Mouse (Mus musculus): ENCODE measurements around the gene Pik3r6. TPM values are rescaled to one million over a fixed set of nuclear protein-coding genes. Genes with fewer than 3 reads are reported as not detected.

Gene Pik3r6
- total and polyA plus RNA-seq, 3 experiments: 0.42 to 1.5 TPM; not detected in 1

- H3K9me3 ChIP-seq (replicated peaks; ENCODE audit: insufficient read depth, low read length): no peaks in the 10 kb centered on the region
- TF ChIP-seq NRF1 (IDR thresholded peaks at IDR 0.05; ENCODE audit: insufficient read depth, low read depth, low read length, poor library complexity, severe bottlenecking): no peak
- TF ChIP-seq SMC3 (IDR thresholded peaks at IDR 0.05; ENCODE audit: low read depth, low read length): no peak
- TF ChIP-seq KAT2A (conservative IDR thresholded peaks at IDR 0.05; ENCODE audit: low read depth, low read length): no peak
- no peak for TF ChIP-seq JUND (IDR thresholded peaks at IDR 0.05; ENCODE audit: low read depth, low read length)
- no peak for TF ChIP-seq ETS1 (IDR thresholded peaks at IDR 0.05; ENCODE audit: low read depth, low read length)
- TF ChIP-seq NELFE (IDR thresholded peaks at IDR 0.05; ENCODE audit: low read depth, low read length): no peak
- TF ChIP-seq GABPA (IDR thresholded peaks at IDR 0.05; ENCODE audit: low read depth, low read length): no peak
- TF ChIP-seq TAL1 (IDR thresholded peaks at IDR 0.05; ENCODE audit: low read length): no peak
- TF ChIP-seq USF1 (IDR thresholded peaks at IDR 0.05; ENCODE audit: low read depth, low read length): no peak
- TF ChIP-seq RAD21 (IDR thresholded peaks at IDR 0.05; ENCODE audit: low read depth, low read length): no peak
- no peak for TF ChIP-seq MAZ (IDR thresholded peaks at IDR 0.05; ENCODE audit: low read depth, low read length)
- no peak for TF ChIP-seq EP300 (IDR thresholded peaks at IDR 0.05; ENCODE audit: low read depth in 1 of 2, low read length in 2 of 2)
- TF ChIP-seq ZKSCAN1 (IDR thresholded peaks at IDR 0.05; ENCODE audit: low read depth, low read length): no peak
- no peak for TF ChIP-seq CHD2 (IDR thresholded peaks at IDR 0.05; ENCODE audit: low read length)
- no peak for TF ChIP-seq POLR2A (IDR thresholded peaks at IDR 0.05; ENCODE audit: control insufficient read depth in 1 of 2, insufficient read depth in 1 of 2, low read depth in 1 of 2, low read length in 2 of 2, poor library complexity in 1 of 2)
- TF ChIP-seq BHLHE40 (IDR thresholded peaks at IDR 0.05; ENCODE audit: borderline replicate concordance, low read depth, low read length): no peak
- no peak for TF ChIP-seq MEF2A (IDR thresholded peaks at IDR 0.05; ENCODE audit: extremely low read depth, insufficient replicate concordance, low read depth, low read length, poor library complexity, severe bottlenecking)
- no peak for DNase-seq (ENCODE audit: low read depth, low spot score)
These were observed 35.4 kb upstream of the Pik3r6 start for GRCm38 (mm10) chr11:68467441-68467840.

DNA sequence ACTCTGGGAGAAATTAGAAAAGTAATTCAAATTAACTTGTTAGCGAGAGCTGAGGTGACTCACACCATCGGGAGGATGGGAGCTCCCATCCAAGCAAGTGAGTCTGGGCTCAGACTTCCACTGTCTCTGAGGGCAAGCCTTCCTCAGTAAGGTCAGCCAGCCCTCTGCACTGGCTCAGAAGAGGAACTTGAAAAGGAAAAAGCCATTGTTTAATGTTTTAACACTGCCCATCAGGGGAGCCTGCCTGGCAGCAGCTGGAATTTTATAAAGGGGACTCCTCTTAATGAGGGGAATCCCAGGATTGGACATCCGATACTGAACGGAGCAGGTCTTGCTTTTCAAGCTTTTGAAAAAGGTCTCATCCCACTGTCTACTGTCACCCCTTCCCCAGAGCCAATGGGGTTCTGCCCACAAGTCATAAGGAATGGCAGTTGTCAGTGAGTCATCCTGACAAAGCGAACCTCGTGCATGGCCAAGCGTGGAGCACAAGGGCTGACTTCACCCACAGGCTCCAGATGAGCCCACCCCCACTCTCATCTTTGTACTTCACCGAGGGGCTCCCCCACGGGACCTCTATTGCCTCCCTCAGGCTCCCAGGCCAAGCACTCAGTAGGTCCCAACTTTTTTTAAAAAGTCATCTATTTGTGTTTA is 34.7 kb upstream of the Pik3r6 start:
- TF ChIP-seq EP300 (IDR thresholded peaks at IDR 0.05; ENCODE audit: low read depth in 1 of 2, low read length in 2 of 2) (no peak), RAD21 (IDR thresholded peaks at IDR 0.05; ENCODE audit: low read depth, low read length) (no peak), ZNF384 (IDR thresholded peaks at IDR 0.05; ENCODE audit: low read depth, low read length) (no peak), POLR2AphosphoS5 (IDR thresholded peaks at IDR 0.05; ENCODE audit: borderline replicate concordance, low read depth, low read length) (no peak), CHD1 (IDR thresholded peaks at IDR 0.05; ENCODE audit: low read depth, low read length) (no peak)
- Histone ChIP-seq H3K27ac (ENCODE audit: control insufficient read depth, low read depth, low read length) (no peak overlapping the region), H3K4me1 (ENCODE audit: control insufficient read depth in 1 of 2, insufficient read depth in 2 of 2, low read length in 2 of 2) (no peaks in the 10 kb centered on the region)

More at GRCm38 (mm10) chr11:68467441-68467840, 35.4 kb upstream of the Pik3r6 start:
- Histone ChIP-seq H3K36me3 (ENCODE audit: control insufficient read depth in 1 of 2, insufficient read depth in 2 of 2, low read length in 2 of 2) (no peaks in the 10 kb centered on the region), H3K4me1 (ENCODE audit: control insufficient read depth in 1 of 2, insufficient read depth in 2 of 2, low read length in 2 of 2) (no peaks in the 10 kb centered on the region), H3K9ac (ENCODE audit: control insufficient read depth, low read depth, low read length, poor library complexity, severe bottlenecking) (no peak overlapping the region), H3K4me3 (ENCODE audit: control insufficient read depth in 1 of 2, insufficient read depth in 1 of 2, low read depth in 2 of 2, low read length in 2 of 2) (no peak overlapping the region), H3K79me2 (ENCODE audit: control insufficient read depth, insufficient read depth, low read length, poor library complexity) (no peaks in the 10 kb centered on the region), H3K27me3 (ENCODE audit: control insufficient read depth in 1 of 2, insufficient read depth in 2 of 2, low read length in 2 of 2) (no peaks in the 10 kb centered on the region), H3K27ac (ENCODE audit: control insufficient read depth, low read depth, low read length) (no peak overlapping the region)

More for the DNA sequence above, 34.7 kb upstream of the Pik3r6 start:
- Histone ChIP-seq H3K9ac (ENCODE audit: control insufficient read depth, low read depth, low read length, poor library complexity, severe bottlenecking) (no peak overlapping the region), H3K79me2 (ENCODE audit: control insufficient read depth, insufficient read depth, low read length, poor library complexity) (no peaks in the 10 kb centered on the region), H3K27me3 (ENCODE audit: control insufficient read depth in 1 of 2, insufficient read depth in 2 of 2, low read length in 2 of 2) (no peaks in the 10 kb centered on the region), H3K9me3 (replicated peaks; ENCODE audit: insufficient read depth, low read length) (no peaks in the 10 kb centered on the region), H3K36me3 (ENCODE audit: control insufficient read depth in 1 of 2, insufficient read depth in 2 of 2, low read length in 2 of 2) (no peaks in the 10 kb centered on the region), H3K4me3 (ENCODE audit: control insufficient read depth in 1 of 2, insufficient read depth in 1 of 2, low read depth in 2 of 2, low read length in 2 of 2) (no peak overlapping the region)
- DNase-seq (ENCODE audit: low read depth, low spot score): no peak
